Mouse (Mus musculus): ENCODE measurements around the gene Kctd10. TPM values are rescaled to one million over a fixed set of nuclear protein-coding genes. Genes with fewer than 3 reads are reported as not detected.

The Kctd10 gene
- polyA plus RNA-seq, 1 experiment from 2014 or later = 96.4 TPM

DNA sequence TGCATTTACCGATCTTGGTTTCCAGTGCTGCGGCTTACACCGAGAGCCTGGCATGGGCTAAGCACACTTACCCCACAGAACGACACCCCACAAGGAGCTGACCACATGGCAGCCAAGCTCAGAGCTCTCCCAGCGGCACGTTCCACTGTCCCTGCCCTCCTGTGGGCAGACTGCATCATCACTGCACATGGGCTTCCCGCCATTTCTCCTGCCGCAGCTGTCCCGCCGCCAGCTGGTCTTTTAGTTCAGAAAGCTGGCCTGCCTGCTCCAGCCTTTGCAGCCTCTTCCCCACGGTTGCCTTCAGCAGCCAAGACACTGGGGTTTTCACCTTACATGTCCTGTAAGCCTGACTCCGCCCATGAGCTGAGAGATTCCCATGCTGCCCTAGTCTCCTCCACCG, 30.1 kb upstream of the Kctd10 start:
- H3K4me1 ChIP-seq (replicated peaks; ENCODE audit: control insufficient read depth, insufficient read depth) = no peaks in the 10 kb centered on the region
- no peak overlapping the region for H3K27ac ChIP-seq (replicated peaks)
- no peak overlapping the region for H3K4me2 ChIP-seq (replicated peaks; ENCODE audit: low read depth)
- peaks cover 61% of the 10 kb centered on the region for H3K36me3 ChIP-seq (ENCODE audit: control insufficient read depth, insufficient read depth, low read length)
- H3K4me3 ChIP-seq (ENCODE audit: low read depth, low read length) = no peak overlapping the region
- H3K27me3 ChIP-seq (ENCODE audit: control insufficient read depth, insufficient read depth, low read length) = no peaks in the 10 kb centered on the region
- H3K9me3 ChIP-seq (ENCODE audit: control insufficient read depth, low read length) = no peaks in the 10 kb centered on the region
- no peak overlapping the region for H3K9ac ChIP-seq (ENCODE audit: low read length)
- no peak for TF ChIP-seq EP300 (optimal IDR thresholded peaks at IDR 0.05)
- TF ChIP-seq CTCF (IDR thresholded peaks at IDR 0.05; ENCODE audit: low read depth) = no peak
- ATAC-seq (ENCODE audit: low FRiP score, low TSS enrichment) = no peak
- no peak for DNase-seq (ENCODE audit: low spot score)
- 85% methylated on average over 13 of the region's 13 CpGs for WGBS

DNA sequence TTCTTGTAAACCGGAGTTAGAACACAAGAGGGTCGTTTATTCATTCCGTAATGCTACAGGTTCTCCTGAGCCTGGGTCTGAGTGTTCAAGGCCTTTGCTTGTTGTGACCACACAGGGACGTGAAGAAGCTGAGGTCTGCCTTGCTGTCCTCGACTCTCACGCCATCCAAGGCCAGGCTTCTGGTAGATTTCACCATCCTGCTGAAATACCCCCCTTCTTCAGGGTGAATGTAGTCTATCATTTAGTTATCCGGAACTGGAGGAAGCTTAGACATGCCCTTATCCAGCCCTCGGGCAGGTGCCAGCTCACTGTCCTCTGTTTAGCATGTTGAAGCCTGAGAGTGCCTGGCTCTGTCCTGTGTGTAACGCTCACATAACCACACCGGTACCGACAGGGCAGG, 28.5 kb upstream of the Kctd10 start:
- no peak overlapping the region for H3K4me3 ChIP-seq (ENCODE audit: low read depth, low read length)
- H3K9ac ChIP-seq (ENCODE audit: low read length) = no peak overlapping the region
- no peak for DNase-seq (ENCODE audit: low spot score)
- ATAC-seq (ENCODE audit: low FRiP score, low TSS enrichment) = no peak
- no peaks in the 10 kb centered on the region for H3K9me3 ChIP-seq (ENCODE audit: control insufficient read depth, low read length)
- H3K4me2 ChIP-seq (replicated peaks; ENCODE audit: low read depth) = no peak overlapping the region
- H3K36me3 ChIP-seq (ENCODE audit: control insufficient read depth, insufficient read depth, low read length) = peaks cover 60% of the 10 kb centered on the region
- TF ChIP-seq EP300 (optimal IDR thresholded peaks at IDR 0.05) (no peak), CTCF (IDR thresholded peaks at IDR 0.05; ENCODE audit: low read depth) (no peak)
- H3K27ac ChIP-seq (replicated peaks) = no peak overlapping the region
- no peaks in the 10 kb centered on the region for H3K27me3 ChIP-seq (ENCODE audit: control insufficient read depth, insufficient read depth, low read length)
- 90% methylated on average over 11 of the region's 11 CpGs for WGBS
- no peaks in the 10 kb centered on the region for H3K4me1 ChIP-seq (replicated peaks; ENCODE audit: control insufficient read depth, insufficient read depth)

DNA sequence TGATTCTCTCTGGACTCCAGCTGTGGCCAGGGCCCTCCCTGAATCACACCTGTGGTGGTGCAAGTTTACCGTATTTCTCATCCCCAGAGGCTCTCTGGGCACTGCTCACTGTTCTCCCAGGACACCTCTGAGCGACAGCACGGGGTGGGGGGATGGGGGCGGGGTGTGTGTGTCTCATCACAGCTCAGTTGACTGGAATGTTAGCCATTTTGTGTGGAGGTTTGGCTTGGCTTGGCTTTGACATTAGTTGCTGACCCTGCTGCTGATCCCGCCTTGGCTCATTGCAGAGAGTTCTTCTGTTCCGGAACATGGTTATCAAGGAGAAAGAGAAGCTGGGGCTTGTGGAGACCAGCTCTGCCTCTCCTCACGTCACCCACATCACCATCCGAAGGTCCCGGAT, 27.5 kb upstream of the Kctd10 start:
- Histone ChIP-seq H3K27ac (replicated peaks) (no peak overlapping the region), H3K36me3 (ENCODE audit: control insufficient read depth, insufficient read depth, low read length) (peaks cover 67% of the 10 kb centered on the region), H3K27me3 (ENCODE audit: control insufficient read depth, insufficient read depth, low read length) (no peaks in the 10 kb centered on the region), H3K9ac (ENCODE audit: low read length) (no peak overlapping the region), H3K4me3 (ENCODE audit: low read depth, low read length) (no peak overlapping the region), H3K9me3 (ENCODE audit: control insufficient read depth, low read length) (no peaks in the 10 kb centered on the region), H3K4me1 (replicated peaks; ENCODE audit: control insufficient read depth, insufficient read depth) (no peaks in the 10 kb centered on the region), H3K4me2 (replicated peaks; ENCODE audit: low read depth) (no peak overlapping the region)
- DNase-seq (ENCODE audit: low spot score) (no peak), ATAC-seq (ENCODE audit: low FRiP score, low TSS enrichment) (no peak)
- WGBS = 87% methylated on average over 9 of the region's 9 CpGs
- no peak for TF ChIP-seq CTCF (IDR thresholded peaks at IDR 0.05; ENCODE audit: low read depth)
- no peak for TF ChIP-seq EP300 (optimal IDR thresholded peaks at IDR 0.05)

DNA sequence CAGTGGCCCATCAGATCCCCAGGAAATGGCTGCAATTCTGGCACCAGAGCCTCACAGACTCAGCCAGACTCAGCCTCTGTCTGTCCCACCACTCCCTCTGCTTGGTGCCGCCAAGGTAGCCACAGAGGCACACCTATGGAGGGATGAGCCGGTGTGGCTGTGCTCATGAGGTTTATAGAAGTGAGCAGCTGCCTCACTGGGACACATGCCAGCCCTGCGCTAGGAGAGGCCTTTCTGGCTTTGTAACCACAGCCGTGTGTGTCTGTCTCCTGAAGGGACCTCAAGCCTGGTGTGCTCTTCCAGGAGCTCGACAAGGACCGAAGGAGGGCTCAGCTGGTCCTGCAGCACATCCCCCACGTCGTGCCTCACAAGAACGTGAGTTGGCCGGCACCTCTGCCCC, 27.0 kb upstream of the Kctd10 start:
- TF ChIP-seq EP300 (optimal IDR thresholded peaks at IDR 0.05) = no peak
- no peak for TF ChIP-seq CTCF (IDR thresholded peaks at IDR 0.05; ENCODE audit: low read depth)
- H3K4me1 ChIP-seq (replicated peaks; ENCODE audit: control insufficient read depth, insufficient read depth) = no peaks in the 10 kb centered on the region
- ATAC-seq (ENCODE audit: low FRiP score, low TSS enrichment) (no peak), DNase-seq (ENCODE audit: low spot score) (no peak)
- 71% methylated on average over 10 of the region's 10 CpGs for WGBS
- H3K9me3 ChIP-seq (ENCODE audit: control insufficient read depth, low read length) = no peaks in the 10 kb centered on the region
- H3K9ac ChIP-seq (ENCODE audit: low read length) = no peak overlapping the region
- H3K4me3 ChIP-seq (ENCODE audit: low read depth, low read length) = no peak overlapping the region
- no peak overlapping the region for H3K4me2 ChIP-seq (replicated peaks; ENCODE audit: low read depth)
- H3K36me3 ChIP-seq (ENCODE audit: control insufficient read depth, insufficient read depth, low read length) = peaks cover 70% of the 10 kb centered on the region
- H3K27ac ChIP-seq (replicated peaks) = no peak overlapping the region
- H3K27me3 ChIP-seq (ENCODE audit: control insufficient read depth, insufficient read depth, low read length) = no peaks in the 10 kb centered on the region

DNA sequence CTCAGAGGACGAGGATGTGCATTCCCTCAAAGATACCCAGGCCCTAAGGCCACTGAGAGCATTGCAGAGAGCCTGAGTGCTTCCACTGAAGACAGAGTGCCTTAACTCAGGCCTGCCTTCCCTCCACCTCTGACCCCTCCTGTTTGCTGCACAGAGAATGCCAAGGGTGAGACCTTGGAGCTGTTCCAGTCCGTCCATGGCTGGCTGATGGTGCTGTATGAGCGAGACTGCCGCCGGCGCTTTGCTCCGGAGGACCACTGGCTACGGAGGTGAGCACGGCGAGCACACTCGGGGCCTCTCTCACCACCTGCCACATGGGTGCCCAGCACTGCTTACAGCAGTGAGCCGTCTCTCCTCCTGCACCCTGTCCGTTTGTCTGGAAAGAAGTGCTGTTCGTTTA, 26.3 kb upstream of the Kctd10 start:
- Histone ChIP-seq H3K4me1 (replicated peaks; ENCODE audit: control insufficient read depth, insufficient read depth) (no peaks in the 10 kb centered on the region), H3K9ac (ENCODE audit: low read length) (no peak overlapping the region), H3K4me3 (ENCODE audit: low read depth, low read length) (no peak overlapping the region), H3K36me3 (ENCODE audit: control insufficient read depth, insufficient read depth, low read length) (peaks cover 67% of the 10 kb centered on the region), H3K27me3 (ENCODE audit: control insufficient read depth, insufficient read depth, low read length) (no peaks in the 10 kb centered on the region), H3K4me2 (replicated peaks; ENCODE audit: low read depth) (no peak overlapping the region), H3K9me3 (ENCODE audit: control insufficient read depth, low read length) (no peaks in the 10 kb centered on the region), H3K27ac (replicated peaks) (no peak overlapping the region)
- WGBS = 90% methylated on average over 14 of the region's 14 CpGs
- ATAC-seq (ENCODE audit: low FRiP score, low TSS enrichment) = no peak
- no peak for DNase-seq (ENCODE audit: low spot score)
- TF ChIP-seq CTCF (IDR thresholded peaks at IDR 0.05; ENCODE audit: low read depth) = no peak
- TF ChIP-seq EP300 (optimal IDR thresholded peaks at IDR 0.05) = no peak

DNA sequence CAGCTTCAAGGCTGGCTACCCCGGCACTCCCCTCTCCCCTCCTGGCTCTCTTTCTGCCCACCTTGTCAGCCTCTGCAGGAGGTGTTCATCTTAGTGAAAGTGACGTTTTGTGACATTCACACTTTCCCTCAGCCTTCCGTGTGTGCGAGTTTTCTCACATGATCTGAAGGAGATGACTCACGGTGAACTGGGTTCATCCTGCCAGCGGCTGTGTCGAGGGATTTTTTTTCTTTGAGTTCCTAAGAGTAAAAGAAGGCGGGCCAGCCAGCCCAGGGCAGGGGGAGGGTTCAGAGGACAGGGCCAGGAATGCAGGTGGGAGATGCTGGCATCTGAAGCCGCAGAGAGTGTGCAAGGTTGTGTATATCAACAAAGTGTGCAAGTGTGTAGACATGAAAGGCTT, 12.9 kb upstream of the Kctd10 start:
- peaks cover 32% of the 10 kb centered on the region for H3K36me3 ChIP-seq (ENCODE audit: control insufficient read depth, insufficient read depth, low read length)
- no peak overlapping the region for H3K27ac ChIP-seq (replicated peaks)
- no peak overlapping the region for H3K9ac ChIP-seq (ENCODE audit: low read length)
- no peak for TF ChIP-seq CTCF (IDR thresholded peaks at IDR 0.05; ENCODE audit: low read depth)
- TF ChIP-seq EP300 (optimal IDR thresholded peaks at IDR 0.05) = no peak
- DNase-seq (ENCODE audit: low spot score) (no peak), ATAC-seq (ENCODE audit: low FRiP score, low TSS enrichment) (no peak)
- 74% methylated on average over 9 of the region's 9 CpGs for WGBS
- no peak overlapping the region for H3K4me2 ChIP-seq (replicated peaks; ENCODE audit: low read depth)
- H3K4me1 ChIP-seq (replicated peaks; ENCODE audit: control insufficient read depth, insufficient read depth) = no peaks in the 10 kb centered on the region
- H3K4me3 ChIP-seq (ENCODE audit: low read depth, low read length) = no peak overlapping the region
- H3K9me3 ChIP-seq (ENCODE audit: control insufficient read depth, low read length) = no peaks in the 10 kb centered on the region
- H3K27me3 ChIP-seq (ENCODE audit: control insufficient read depth, insufficient read depth, low read length) = no peaks in the 10 kb centered on the region

Data from stomach, postnatal 0 days (tissue).